Mouse (Mus musculus): ENCODE data around the gene Bcan.

DNA sequence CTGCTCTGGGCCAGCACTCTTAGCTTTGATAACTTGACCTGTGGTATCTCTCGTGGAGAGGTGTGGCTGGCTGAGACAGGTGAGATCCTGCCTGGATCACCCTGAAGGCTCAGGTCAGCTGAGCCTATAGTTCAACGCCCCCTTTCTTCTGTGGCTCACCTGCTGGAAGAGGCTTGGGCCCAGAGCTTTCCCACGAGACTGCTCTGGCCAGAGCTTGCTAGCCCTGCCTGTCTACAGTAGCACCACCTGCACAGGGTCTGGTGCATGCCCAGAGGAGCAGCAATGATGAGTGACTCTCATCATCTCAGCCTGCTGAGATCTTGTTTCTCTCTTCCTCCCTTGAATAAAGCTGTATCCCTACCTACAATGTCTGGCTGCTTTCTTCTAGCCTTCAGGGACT is 19.9 kb downstream of the Bcan start:
- no peak for TF ChIP-seq CTCF (conservative IDR thresholded peaks at IDR 0.05 in 1 of 2, IDR thresholded peaks at IDR 0.05 in 1 of 2; ENCODE audit: low read depth in 2 of 2, low read length in 2 of 2)
- no peak for TF ChIP-seq POLR2A (IDR thresholded peaks at IDR 0.05; ENCODE audit: low read depth, low read length)
- no peak for TF ChIP-seq IRF4 (IDR thresholded peaks at IDR 0.05; ENCODE audit: low read depth, low read length)
- TF ChIP-seq NRF1 (IDR thresholded peaks at IDR 0.05; ENCODE audit: low read depth, low read length): no peak
- no peak for TF ChIP-seq MYC (IDR thresholded peaks at IDR 0.05; ENCODE audit: low read depth, low read length)
- TF ChIP-seq USF2 (conservative IDR thresholded peaks at IDR 0.05; ENCODE audit: low read depth, low read length): no peak
- no peak for TF ChIP-seq EP300 (IDR thresholded peaks at IDR 0.05; ENCODE audit: low read length)
- no peak for TF ChIP-seq E2F4 (IDR thresholded peaks at IDR 0.05; ENCODE audit: insufficient replicate concordance, low read depth, low read length)
- TF ChIP-seq RAD21 (IDR thresholded peaks at IDR 0.05; ENCODE audit: low read depth, low read length): no peak
- TF ChIP-seq CHD2 (IDR thresholded peaks at IDR 0.05; ENCODE audit: low read length): no peak
- TF ChIP-seq HCFC1 (IDR thresholded peaks at IDR 0.05; ENCODE audit: low read depth, low read length): no peak
